Mouse (Mus musculus) kidney, embryonic 14.5 days (tissue): Measurements from ENCODE around the gene Actr10. TPM values are rescaled to one million over a fixed set of nuclear protein-coding genes. Genes with fewer than 3 reads are reported as not detected.

Experiments used
- ATAC-seq: fragments of 200-750 bp; cut with Nextera tagmentation; 2 replicates; pipeline ENCODE4 v1.8.0; 2017; ENCODE audit warnings: moderate number of reproducible peaks, mild to moderate bottlenecking, moderate TSS enrichment, moderate library complexity; ENCODE audit not compliant: low FRiP score, low TSS enrichment
- H3K27ac ChIP-seq: fragments of 300-500 bp; sonication (generic); 2 replicates; pipeline ENCODE4 v1.5.1; 2014; ENCODE audit warnings: low read depth, mild to moderate bottlenecking, low read length, moderate library complexity, mixed read lengths
- H3K27me3 ChIP-seq: fragments of 300-500 bp; sonication (generic); 2 replicates; pipeline ENCODE4 v1.6.1; 2014; ENCODE audit warnings: mild to moderate bottlenecking, low read length; ENCODE audit not compliant: control insufficient read depth, insufficient read depth
- H3K36me3 ChIP-seq: fragments of 300-500 bp; sonication (generic); 2 replicates; pipeline ENCODE4 v1.6.1; 2014; ENCODE audit warnings: low read length, mixed read lengths; ENCODE audit not compliant: control insufficient read depth, insufficient read depth
- H3K4me1 ChIP-seq: fragments of 300-500 bp; sonication (generic); 2 replicates; pipeline ENCODE4 v1.6.1; 2014; ENCODE audit warnings: low read length, mixed read lengths; ENCODE audit not compliant: control insufficient read depth, insufficient read depth
- H3K4me2 ChIP-seq: fragments of 300-500 bp; sonication (generic); replicated peaks from 2 replicates; pipeline ENCODE4 v1.6.1; 2014; ENCODE audit warnings: low read depth, mild to moderate bottlenecking, low read length
- H3K4me3 ChIP-seq: fragments of 300-500 bp; sonication (generic); 2 replicates; pipeline ENCODE4 v1.5.1; 2014; ENCODE audit warnings: mild to moderate bottlenecking, low read length
- H3K9ac ChIP-seq: fragments of 300-500 bp; sonication (generic); 2 replicates; pipeline ENCODE4 v1.6.1; 2014; ENCODE audit warnings: low read depth, mild to moderate bottlenecking, low read length, moderate library complexity
- H3K9me3 ChIP-seq: fragments of 300-500 bp; sonication (generic); 2 replicates; pipeline ENCODE4 v1.6.1; 2016; ENCODE audit warnings: low read length; ENCODE audit not compliant: control insufficient read depth
- WGBS: fragments of 180-500 bp; shearing (Covaris S2); extraction: QIAGEN DNeasy Blood & Tissue Kit; methylation state at CpG from one replicate; pipeline ENCODE4 v1.1.7; 2014; 5-methylcytosine and 5-hydroxymethylcytosine counted together
- polyA plus RNA-seq: library from polyadenylated mRNA; unstranded; fragments of >200 nt; fragmentation: Nextera tagmentation; extraction: Ambion mirVana; gene quantifications from 2 replicates; pipeline ENCODE4 v1.2.1, GENCODE M21; 2014

Gene Actr10
- polyA plus RNA-seq, 1 experiment from 2014 or later, result 257 TPM

DNA sequence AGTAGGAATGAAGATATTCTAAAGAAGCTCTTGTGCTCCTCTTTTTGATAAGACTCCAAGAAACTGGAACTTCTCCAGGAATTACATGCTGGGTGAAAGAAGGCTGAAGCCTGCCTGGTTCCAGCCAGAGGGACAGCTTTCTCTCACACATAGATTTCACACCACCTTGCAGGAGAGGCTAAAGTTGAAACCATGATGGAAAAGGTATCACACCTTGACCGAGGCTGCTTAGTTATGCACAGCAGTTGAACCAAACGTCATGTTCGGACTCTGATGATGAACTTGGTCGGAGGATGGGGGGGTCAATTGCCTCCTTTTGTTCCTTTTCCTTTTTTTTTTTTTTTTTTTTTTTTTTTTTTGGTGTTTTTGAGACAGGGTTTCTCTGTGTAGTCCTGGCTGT is 36.2 kb downstream of the Actr10 start:
- no peak overlapping the region for H3K4me2 ChIP-seq
- no peak overlapping the region for H3K27ac ChIP-seq
- ATAC-seq, result no peak
- H3K27me3 ChIP-seq, result no peaks in the 10 kb centered on the region
- peaks cover 8% of the 10 kb centered on the region; the same call in 1 of the 2 replicates for H3K36me3 ChIP-seq
- peak overlapping the region; percentile 60; the same call in 1 of the 2 replicates for H3K4me3 ChIP-seq
- no peak overlapping the region for H3K9ac ChIP-seq
- H3K9me3 ChIP-seq, result no peaks in the 10 kb centered on the region
- 83% methylated on average over 4 of the region's 4 CpGs for WGBS
- 0 out of 2 replicates have a peak, but pooled peaks cover 5% of the 10 kb centered on the region for H3K4me1 ChIP-seq

DNA sequence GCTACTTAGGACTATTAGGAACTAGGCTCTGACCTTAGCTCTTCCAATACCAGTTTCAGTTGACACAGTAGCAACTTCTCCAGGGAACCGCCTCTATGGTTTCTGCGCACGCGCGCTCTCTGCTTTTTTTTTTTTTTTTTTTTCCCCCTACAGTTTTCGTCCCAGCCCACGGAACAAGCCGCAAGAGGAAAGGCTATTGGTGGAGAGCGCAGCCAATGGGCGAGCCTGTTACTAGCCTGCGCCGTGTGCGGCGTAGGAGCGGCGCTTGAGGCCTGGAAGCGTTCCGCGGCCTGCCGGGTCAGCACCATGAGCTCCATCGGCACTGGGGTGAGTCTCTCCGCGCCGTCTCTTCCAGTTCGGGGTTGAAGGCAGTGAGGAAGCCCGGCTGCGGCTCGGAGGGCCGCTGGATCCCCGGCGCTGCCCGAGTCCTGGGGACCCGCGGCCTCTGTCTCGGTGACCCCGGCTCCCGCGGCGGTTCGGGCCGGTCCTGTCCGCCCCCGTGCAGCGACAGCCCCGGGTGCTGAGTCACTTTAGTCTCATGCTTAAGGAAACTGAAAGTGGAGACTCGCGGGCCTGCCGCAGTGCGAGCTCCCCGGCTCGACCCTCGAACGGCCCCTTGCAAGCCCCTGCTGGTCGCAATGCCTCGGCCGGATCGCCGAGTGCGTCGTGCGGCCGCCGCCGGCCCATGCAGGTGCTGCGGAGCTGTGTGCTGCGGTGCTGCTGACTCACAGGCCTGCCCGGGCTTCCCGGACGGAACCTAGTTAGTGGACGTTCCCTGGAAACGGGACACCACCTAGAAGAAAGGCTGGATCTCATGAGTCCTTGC is 37.0 kb downstream of the Actr10 start, which contains the start of gene Psma3:
Psma3 (plus strand) TSS at position 181 of the 826 bp plus-strand sequence.
- WGBS, result under 1% methylated on average over 71 of the region's 71 CpGs
- Histone ChIP-seq H3K27ac (peak within 1 kb of the TSS; percentile 93), H3K9me3 (no peaks in the 10 kb centered on the region), H3K9ac (peak within 1 kb of the TSS; percentile 85), H3K4me1 (0 out of 2 replicates have a peak, but pooled peaks cover 5% of the 10 kb centered on the region), H3K4me2 (peak within 1 kb of the TSS; percentile 60), H3K36me3 (peaks cover 15% of the 10 kb centered on the region; the same call in 1 of the 2 replicates), H3K4me3 (peak within 1 kb of the TSS; percentile 60), H3K27me3 (no peaks in the 10 kb centered on the region)
- ATAC-seq, result peak; percentile 99

DNA sequence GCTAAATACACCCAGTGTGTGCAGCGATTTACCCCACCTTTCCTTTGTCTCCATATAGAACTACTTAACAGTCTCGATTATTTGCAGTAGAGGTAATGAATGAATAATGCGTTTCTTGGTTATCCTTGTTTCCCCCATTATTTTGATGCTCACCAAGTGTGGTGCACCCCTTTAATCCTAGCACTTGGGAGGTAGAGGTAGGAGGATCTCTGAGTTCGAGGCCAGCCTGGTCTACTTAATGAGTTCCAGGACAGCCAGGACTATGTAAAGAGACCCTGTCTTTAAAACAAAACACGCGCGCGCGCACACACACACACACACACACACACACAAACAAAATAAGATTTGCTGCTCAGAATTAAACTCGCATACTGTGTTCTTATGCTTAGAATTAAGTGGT is 37.7 kb downstream of the Actr10 start:
- ATAC-seq, result no peak
- 27% methylated on average over 10 of the region's 10 CpGs for WGBS

DNA sequence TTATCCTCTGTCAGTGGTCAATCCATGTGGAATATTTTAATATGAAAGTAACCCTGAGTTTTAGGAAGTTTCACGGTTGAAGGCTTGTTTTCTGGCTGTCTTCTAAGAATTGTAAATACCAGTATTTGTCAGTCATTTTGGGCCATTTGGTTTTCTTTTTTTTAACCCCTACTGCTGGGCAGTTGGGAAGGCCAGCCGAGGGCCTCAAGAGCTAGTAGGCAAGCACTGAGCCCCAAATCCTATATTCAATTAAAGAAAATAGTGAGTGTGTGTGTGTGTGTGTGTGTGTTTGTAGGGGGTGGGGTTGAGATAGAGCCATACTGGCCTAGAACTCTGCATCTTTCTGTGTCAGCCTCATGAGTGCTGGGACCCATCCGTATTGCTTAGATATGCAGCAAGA is 38.2 kb downstream of the Actr10 start:
- peak overlapping the region; percentile 60 for H3K4me3 ChIP-seq
- no peak overlapping the region for H3K27ac ChIP-seq
- 67% methylated on average over 3 of the region's 3 CpGs for WGBS
- no peak for ATAC-seq
- H3K36me3 ChIP-seq, result peaks cover 25% of the 10 kb centered on the region; the same call in 1 of the 2 replicates
- H3K4me2 ChIP-seq, result peak overlapping the region; percentile 60
- H3K4me1 ChIP-seq, result 0 out of 2 replicates have a peak, but pooled peaks cover 5% of the 10 kb centered on the region
- no peaks in the 10 kb centered on the region for H3K27me3 ChIP-seq
- H3K9ac ChIP-seq, result peak overlapping the region; percentile 85
- H3K9me3 ChIP-seq, result no peaks in the 10 kb centered on the region

More for the DNA sequence above, 37.7 kb downstream of the Actr10 start:
- no peaks in the 10 kb centered on the region for H3K27me3 ChIP-seq
- peak overlapping the region; percentile 60 for H3K4me2 ChIP-seq
- H3K4me3 ChIP-seq, result peak overlapping the region; percentile 60
- H3K36me3 ChIP-seq, result peaks cover 21% of the 10 kb centered on the region; the same call in 1 of the 2 replicates
- H3K4me1 ChIP-seq, result 0 out of 2 replicates have a peak, but pooled peaks cover 5% of the 10 kb centered on the region
- peak overlapping the region; percentile 85 for H3K9ac ChIP-seq
- peak overlapping the region; percentile 93; the same call in 1 of the 2 replicates for H3K27ac ChIP-seq
- H3K9me3 ChIP-seq, result no peaks in the 10 kb centered on the region

DNA sequence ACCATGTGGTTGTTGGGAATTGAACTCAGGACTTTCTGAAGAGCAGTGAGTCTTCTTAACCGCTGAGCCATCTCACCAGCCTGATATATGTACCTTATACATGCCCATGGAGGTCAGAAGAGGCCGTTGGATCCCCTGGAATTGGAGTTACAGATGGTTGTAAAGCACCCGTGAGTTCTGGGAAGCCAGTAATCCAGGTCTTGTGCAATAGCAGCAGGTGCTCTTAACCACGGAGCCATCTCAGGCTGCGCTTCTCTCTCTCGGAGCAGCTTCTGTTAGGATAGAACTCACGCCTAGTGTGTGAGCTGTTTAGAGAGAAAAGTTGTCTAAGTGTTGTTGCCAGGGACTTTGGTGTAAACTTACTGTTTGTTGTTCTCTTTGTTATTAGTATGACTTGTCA is 40.7 kb downstream of the Actr10 start:
- 89% methylated on average over 7 of the region's 7 CpGs for WGBS
- H3K36me3 ChIP-seq, result peaks cover 42% of the 10 kb centered on the region
- no peak overlapping the region for H3K27ac ChIP-seq
- H3K4me1 ChIP-seq, result 0 out of 2 replicates have a peak, but pooled peaks cover 5% of the 10 kb centered on the region
- no peak overlapping the region for H3K4me3 ChIP-seq
- H3K9me3 ChIP-seq, result no peaks in the 10 kb centered on the region
- no peaks in the 10 kb centered on the region for H3K27me3 ChIP-seq
- ATAC-seq, result no peak
- H3K4me2 ChIP-seq, result no peak overlapping the region
- H3K9ac ChIP-seq, result no peak overlapping the region

DNA sequence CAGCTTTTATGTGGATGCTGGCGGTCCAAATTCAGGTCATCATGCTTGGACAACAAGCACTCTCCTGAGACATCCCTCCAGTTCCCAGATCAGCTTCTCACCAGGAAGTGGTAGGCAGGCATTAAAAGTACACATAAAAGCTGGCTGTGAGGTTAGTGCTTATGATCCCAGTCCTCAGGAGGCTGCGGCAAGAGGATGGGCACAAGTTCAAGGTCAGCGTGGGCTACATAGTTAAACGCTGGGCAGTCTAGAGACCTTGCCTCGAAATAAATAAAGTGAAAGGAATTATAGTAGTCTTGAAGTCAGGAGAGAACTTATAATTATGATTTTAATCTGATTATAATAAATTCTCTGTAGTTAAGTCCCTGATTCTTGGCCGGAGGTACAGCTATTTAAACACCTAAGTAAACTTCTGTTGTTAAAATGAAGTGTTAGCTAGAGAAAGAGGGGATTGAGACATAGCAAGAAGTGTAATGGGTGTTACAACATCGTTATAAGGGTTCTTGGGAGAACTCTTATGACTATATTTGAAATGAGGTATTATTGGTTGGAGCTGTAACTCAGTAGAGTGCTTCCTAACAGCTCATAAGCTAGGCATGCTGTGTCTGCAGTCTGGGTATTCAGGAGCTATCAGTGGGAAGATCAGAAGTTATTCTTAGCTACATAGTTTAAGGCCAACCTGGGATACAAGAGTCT is 47.3 kb downstream of the Actr10 start:
- no peaks in the 10 kb centered on the region for H3K9me3 ChIP-seq
- WGBS, result 96% methylated on average over 7 of the region's 7 CpGs
- H3K4me3 ChIP-seq, result no peak overlapping the region
- no peaks in the 10 kb centered on the region for H3K27me3 ChIP-seq
- H3K27ac ChIP-seq, result no peak overlapping the region
- H3K4me2 ChIP-seq, result no peak overlapping the region
- no peak overlapping the region for H3K9ac ChIP-seq
- no peaks in the 10 kb centered on the region for H3K4me1 ChIP-seq
- peaks cover 83% of the 10 kb centered on the region for H3K36me3 ChIP-seq
- ATAC-seq, result no peak

DNA sequence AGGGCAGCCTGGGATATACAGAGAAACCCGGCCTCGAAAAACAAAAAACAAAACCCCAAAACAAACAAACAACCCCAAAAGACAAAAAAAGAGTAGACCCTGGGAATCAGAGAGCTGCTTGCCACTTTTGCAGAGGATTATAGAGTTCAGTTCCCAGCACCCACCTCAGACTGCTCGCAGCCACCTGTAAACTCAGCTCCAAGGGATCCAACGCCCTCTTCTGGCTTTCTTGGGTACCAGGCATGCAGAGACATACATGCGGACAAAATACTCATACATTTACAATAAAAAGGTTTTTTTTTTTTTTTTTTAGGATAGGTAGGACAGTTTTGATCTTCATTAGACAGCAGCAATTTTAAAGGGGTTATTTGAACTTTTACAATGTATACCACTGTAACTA is 59.6 kb downstream of the Actr10 start:
- 94% methylated on average over 5 of the region's 5 CpGs for WGBS
- H3K27ac ChIP-seq, result no peak overlapping the region
- H3K36me3 ChIP-seq, result peaks cover 60% of the 10 kb centered on the region

DNA sequence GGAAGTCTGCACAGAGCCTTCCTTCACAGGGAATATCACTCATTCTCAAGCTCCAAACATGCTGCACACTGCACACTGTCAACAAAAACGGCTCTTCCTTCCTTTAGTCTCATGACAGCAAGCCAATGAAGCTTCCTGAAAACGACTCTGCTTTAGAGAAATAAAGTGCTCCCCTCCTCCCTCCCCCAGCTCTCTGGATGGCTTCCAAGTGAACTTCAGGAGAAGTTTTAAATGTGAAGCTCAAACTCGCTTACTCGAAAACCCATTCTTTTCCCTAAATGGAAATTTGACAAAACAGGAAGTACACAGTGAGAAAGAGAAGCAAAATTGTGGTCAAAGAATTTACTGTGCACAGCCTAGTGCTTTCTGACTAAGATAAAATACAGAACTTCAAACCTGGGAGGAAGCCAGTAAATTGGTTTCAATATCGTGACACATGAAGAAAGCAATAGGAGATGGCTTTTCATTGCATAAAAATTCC is 61.8 kb downstream of the Actr10 start:
- no peak for ATAC-seq
- H3K9ac ChIP-seq, result no peak overlapping the region
- no peaks in the 10 kb centered on the region for H3K9me3 ChIP-seq
- peaks cover 57% of the 10 kb centered on the region for H3K36me3 ChIP-seq
- 42% methylated on average over 5 of the region's 5 CpGs for WGBS
- H3K27me3 ChIP-seq, result no peaks in the 10 kb centered on the region
- no peak overlapping the region; the same call in 1 of the 2 replicates for H3K4me2 ChIP-seq
- H3K4me1 ChIP-seq, result 0 out of 2 replicates have a peak, but pooled peaks cover 4% of the 10 kb centered on the region
- H3K27ac ChIP-seq, result peak overlapping the region; percentile 62; the same call in 1 of the 2 replicates
- H3K4me3 ChIP-seq, result no peak overlapping the region

More for the DNA sequence above, 59.6 kb downstream of the Actr10 start:
- Histone ChIP-seq H3K27me3 (no peaks in the 10 kb centered on the region), H3K4me3 (no peak overlapping the region), H3K4me2 (no peak overlapping the region), H3K9me3 (no peaks in the 10 kb centered on the region), H3K9ac (no peak overlapping the region), H3K4me1 (0 out of 2 replicates have a peak, but pooled peaks cover 4% of the 10 kb centered on the region)
- no peak for ATAC-seq
